Mouse (Mus musculus) ES-E14 (cell line): ENCODE measurements at regions not wholly inside any gene's neighbourhood (a gene's known extent, or its start where the extent isn't known, plus 50 kb on each side); places are given as distances from the start of the nearest gene placed in this dataset.

Experiments used
- DNase-seq: peaks from one replicate; pipeline ENCODE4 v3.0.0-alpha.2; 2013; ENCODE audit warnings: low read depth, low spot score
- H3K27ac ChIP-seq: 2 replicates; pipeline ENCODE4 v1.5.1; 2012; ENCODE audit warnings: low read depth, mild to moderate bottlenecking, low read length, moderate library complexity, mixed read lengths; ENCODE audit not compliant: poor library complexity, insufficient read depth, severe bottlenecking
- H3K36me3 ChIP-seq: 2 replicates; pipeline ENCODE4 v1.6.1; 2012; ENCODE audit warnings: mild to moderate bottlenecking, low read length, moderate library complexity, mixed read lengths; ENCODE audit not compliant: control insufficient read depth, poor library complexity, insufficient read depth, severe bottlenecking
- H3K4me1 ChIP-seq, 2 experiments: fragments of 150-350 bp in 1 of 2; sonication (generic) in 1 of 2; 2 replicates each; pipeline ENCODE4 v1.6.1; 2012; ENCODE audit warnings: low read length in 2 of 2, mild to moderate bottlenecking in 1 of 2, mixed read lengths in 1 of 2; ENCODE audit not compliant: control insufficient read depth in 2 of 2, insufficient read depth in 2 of 2, poor library complexity in 1 of 2
- H3K4me3 ChIP-seq, 2 experiments: fragments of 150-350 bp in 1 of 2; sonication (generic) in 1 of 2; 2 replicates each; pipeline ENCODE4 v1.5.1; 2012; ENCODE audit warnings: low read length in 2 of 2, low read depth in 1 of 2, mild to moderate bottlenecking in 1 of 2, mixed read lengths in 1 of 2; ENCODE audit not compliant: insufficient read depth in 1 of 2, poor library complexity in 1 of 2, severe bottlenecking in 1 of 2
- H3K9ac ChIP-seq: 2 replicates; pipeline ENCODE4 v1.6.1; 2012; ENCODE audit warnings: low read depth, mild to moderate bottlenecking, low read length, mixed read lengths; ENCODE audit not compliant: poor library complexity, insufficient read depth, severe bottlenecking
- H3K9me3 ChIP-seq: fragments of 150-350 bp; sonication (generic); 2 replicates; pipeline ENCODE4 v1.6.1; 2012; ENCODE audit warnings: low read depth, mild to moderate bottlenecking, low read length; ENCODE audit not compliant: control insufficient read depth, insufficient read depth
- CHD2 ChIP-seq: IDR thresholded peaks from 2 replicates; pipeline ENCODE4 v1.6.1; 2014; ENCODE audit warnings: mild to moderate bottlenecking, low read depth, low read length, inconsistent platforms
- HCFC1 ChIP-seq: IDR thresholded peaks from 2 replicates; pipeline ENCODE4 v1.6.1; 2012; ENCODE audit warnings: low read length, inconsistent platforms, borderline replicate concordance; ENCODE audit not compliant: insufficient read depth
- MAFK ChIP-seq: IDR thresholded peaks from 2 replicates; pipeline ENCODE4 v1.6.1; 2014; ENCODE audit warnings: mild to moderate bottlenecking, low read depth, low read length, inconsistent platforms; ENCODE audit not compliant: insufficient read depth
- ZC3H11A ChIP-seq: IDR thresholded peaks from 2 replicates; pipeline ENCODE4 v1.6.1; 2012; ENCODE audit warnings: low read depth, mild to moderate bottlenecking, inconsistent platforms, low read length, borderline replicate concordance
- ZNF384 ChIP-seq: IDR thresholded peaks from 2 replicates; pipeline ENCODE4 v1.6.1; 2012; ENCODE audit warnings: low read depth, low read length, inconsistent platforms
- in situ Hi-C, 2 experiments: fragments of 600-800 bp; cut with MboI; formaldehyde crosslinking; loops; one replicate each; pipeline ENCODE4 v1.15.1; 2025; ENCODE audit warnings: low sequenced_read_pairs in 2 of 2, inconsistent platforms in 1 of 2; ENCODE audit not compliant: unreplicated experiment in 2 of 2

DNA sequence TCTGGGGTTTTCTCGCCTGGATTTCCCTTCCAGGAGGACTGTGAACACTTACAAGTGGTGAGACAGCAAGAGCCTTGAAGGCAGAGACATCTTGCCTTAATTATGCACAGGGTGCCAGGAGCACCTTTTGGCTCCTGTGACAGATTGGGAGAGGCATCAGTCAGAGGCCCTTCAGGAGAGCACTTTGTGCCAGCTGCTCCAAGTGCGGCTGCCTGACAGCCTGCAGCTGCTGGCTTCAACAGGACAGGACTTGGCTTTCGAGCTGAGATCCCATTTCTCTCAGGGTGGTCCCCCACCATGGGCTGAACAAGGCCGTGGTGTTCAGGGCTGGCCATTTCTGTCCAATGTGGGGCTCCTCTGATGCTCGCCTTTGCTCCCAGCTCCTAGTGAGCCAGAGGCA is 224.6 kb downstream of the H2al1j start:
- H3K9ac ChIP-seq, result no peak overlapping the region
- no peaks in the 10 kb centered on the region for H3K9me3 ChIP-seq
- TF ChIP-seq ZNF384 (no peak), HCFC1 (no peak), ZC3H11A (no peak), CHD2 (no peak), MAFK (no peak)
- no peaks in the 10 kb centered on the region for H3K36me3 ChIP-seq
- no peak overlapping the region for H3K4me3 ChIP-seq
- H3K4me1 ChIP-seq, result no peaks in the 10 kb centered on the region
- DNase-seq, result no peak
- in situ Hi-C loops, result no loop called here
- no peak overlapping the region for H3K27ac ChIP-seq

- DNase-seq, result no peak
- H3K36me3 ChIP-seq, result no peaks in the 10 kb centered on the region
- no peaks in the 10 kb centered on the region for H3K9me3 ChIP-seq
- no peak overlapping the region for H3K9ac ChIP-seq
- H3K27ac ChIP-seq, result no peak overlapping the region
- in situ Hi-C loops, result no loop called here
- no peak for TF ChIP-seq ZNF384
- no peak for TF ChIP-seq MAFK
- no peak for TF ChIP-seq HCFC1
- no peak for TF ChIP-seq ZC3H11A
- TF ChIP-seq CHD2, result no peak
- no peak overlapping the region for H3K4me3 ChIP-seq
- H3K4me1 ChIP-seq, result no peaks in the 10 kb centered on the region
Measured at GRCm38 (mm10) chrX:11555035-11555570, 227.5 kb downstream of the H2al1j start.

GRCm38 (mm10) chrX:11558260-11558659 is 230.6 kb downstream of the H2al1j start:
- Histone ChIP-seq H3K27ac (no peak overlapping the region), H3K9ac (no peak overlapping the region), H3K4me3 (no peak overlapping the region), H3K4me1 (no peaks in the 10 kb centered on the region), H3K36me3 (no peaks in the 10 kb centered on the region), H3K9me3 (no peaks in the 10 kb centered on the region)
- TF ChIP-seq MAFK (no peak), ZNF384 (no peak), CHD2 (no peak), HCFC1 (no peak), ZC3H11A (no peak)
- in situ Hi-C loops, result no loop called here
- DNase-seq, result no peak

GRCm38 (mm10) chrX:11560550-11561276 is 233.1 kb downstream of the H2al1j start:
- Histone ChIP-seq H3K4me3 (no peak overlapping the region), H3K9ac (no peak overlapping the region)
- DNase-seq, result no peak

More at GRCm38 (mm10) chrX:11560550-11561276, 233.1 kb downstream of the H2al1j start:
- H3K27ac ChIP-seq, result no peak overlapping the region
- no peaks in the 10 kb centered on the region for H3K36me3 ChIP-seq
- H3K9me3 ChIP-seq, result no peaks in the 10 kb centered on the region
- no peaks in the 10 kb centered on the region for H3K4me1 ChIP-seq
- TF ChIP-seq CHD2, result no peak
- in situ Hi-C loops, result no loop called here
